Mouse (Mus musculus) E14TG2a.4 (cell line): Measurements from ENCODE around the gene Ubash3b.

Source experiments
- CTCF ChIP-seq: conservative IDR thresholded peaks from 2 replicates; pipeline ENCODE4 v1.5.1; 2014; ENCODE audit warnings: low read length
- NANOG ChIP-seq: IDR thresholded peaks from 2 replicates; pipeline ENCODE4 v1.6.1; 2014; ENCODE audit warnings: borderline replicate concordance, low read length, mixed read lengths
- POU5F1 ChIP-seq: IDR thresholded peaks from 2 replicates; pipeline ENCODE4 v1.6.1; 2014; ENCODE audit warnings: low read length, borderline replicate concordance

GRCm38 (mm10) chr9:41149896-41150295 is 11.6 kb downstream of the Ubash3b start:
- TF ChIP-seq CTCF (no peak), NANOG (no peak), POU5F1 (no peak)
